Mouse (Mus musculus): Measurements from ENCODE around the gene Zp1.

GRCm38 (mm10) chr19:10920532-10920931, at the start of gene Zp1:
- TF ChIP-seq GATA1 (IDR thresholded peaks at IDR 0.05; ENCODE audit: low read length) (no peak), TAL1 (IDR thresholded peaks at IDR 0.05; ENCODE audit: low read length) (no peak)

Data from erythroblast, embryonic 14.5 days (primary cell).